In genomic region chr13:111724811-111725164, GRCm38 (mm10) we compare ENCODE assay signal across 8 mouse cellular contexts. TPM values are rescaled to one million over a fixed set of nuclear protein-coding genes. Genes with fewer than 3 reads are reported as not detected.
A peak's percentile ranks its signal among the peaks of the same experiment; 100 is the strongest.
DNase-seq lines count a peak whose midpoint lies in the region; ATAC-seq and TF ChIP-seq lines count a peak whose summit lies in the region.

No protein-coding gene starts in this region.

- H3K9me3 ChIP-seq in forebrain, embryonic 14.5 days (replicated peaks; ENCODE audit: control insufficient read depth, low read length) = peaks cover 8% of the 10 kb centered on the region; the same call in 1 of the 2 replicates
- peaks cover 4% of the 10 kb centered on the region; the same call in 1 of the 2 replicates for H3K9me3 ChIP-seq in liver, embryonic 16.5 days (replicated peaks; ENCODE audit: control insufficient read depth, low read length)

- DNase-seq in heart, adult 2 months = no peak
- DNase-seq in heart, postnatal 36 days = no peak
- no peak for DNase-seq in forebrain, embryonic 14.5 days (ENCODE audit: low spot score)
- DNase-seq in B cell, adult 2 months = no peak
- no peak for DNase-seq in spleen, adult 12 weeks (ENCODE audit: low spot score)
- no peak for DNase-seq in cerebellum, adult 9-10 months

- H3K4me1 ChIP-seq in heart, adult 2 months (ENCODE audit: control insufficient read depth, insufficient read depth, low read length) = no peaks in the 10 kb centered on the region
- H3K4me1 ChIP-seq in forebrain, embryonic 14.5 days (ENCODE audit: control insufficient read depth, insufficient read depth, low read length) = no peaks in the 10 kb centered on the region
- peaks cover 8% of the 10 kb centered on the region for H3K4me1 ChIP-seq in liver, embryonic 16.5 days (ENCODE audit: control insufficient read depth, low read depth, low read length)

- TF ChIP-seq POLR2A in heart, adult 2 months (IDR thresholded peaks at IDR 0.05; ENCODE audit: insufficient read depth, low read depth, low read length) = no peak

- peak overlapping the region; percentile 17 for H3K9ac ChIP-seq in heart, adult 2 months (ENCODE audit: low read depth, low read length)
- peak overlapping the region; percentile 46 for H3K9ac ChIP-seq in forebrain, embryonic 14.5 days (ENCODE audit: low read length)
- H3K9ac ChIP-seq in liver, embryonic 16.5 days (ENCODE audit: low read depth, low read length) = peak overlapping the region; percentile 81

- TF ChIP-seq EP300 in heart, adult 2 months (IDR thresholded peaks at IDR 0.05; ENCODE audit: insufficient read depth, low read depth, low read length) = no peak

- H3K36me3 ChIP-seq in heart, adult 2 months (ENCODE audit: control insufficient read depth, insufficient read depth, low read length) = no peaks in the 10 kb centered on the region
- H3K36me3 ChIP-seq in forebrain, embryonic 14.5 days (ENCODE audit: control insufficient read depth, insufficient read depth, low read length) = no peaks in the 10 kb centered on the region
- no peaks in the 10 kb centered on the region for H3K36me3 ChIP-seq in liver, embryonic 16.5 days (ENCODE audit: control insufficient read depth, insufficient read depth)

- intact Hi-C loops in heart, adult 2 months (cut with DNase I) = loop anchor here (2.0 to 5.0 kb wide), 2 partner anchors 37 to 234 kb away; partner anchors contain the start of gene Gpbp1
- intact Hi-C loops in heart, postnatal 36 days (cut with DNase I) = loop anchor here (1.0 to 5.0 kb wide), 3 partner anchors 38 to 262 kb away; partner anchors contain the start of gene Gpbp1

- under 1% methylated on average over 18 of the region's 18 CpGs for WGBS in heart, adult 2 months
- WGBS in forebrain, embryonic 14.5 days = under 1% methylated on average over 18 of the region's 18 CpGs
- under 1% methylated on average over 18 of the region's 18 CpGs for WGBS in liver, embryonic 16.5 days (ENCODE audit: insufficient replicate concordance)

- peak overlapping the region; percentile 75 for H3K4me2 ChIP-seq in forebrain, embryonic 14.5 days (ENCODE audit: low read length)
- peak overlapping the region; percentile 100 for H3K4me2 ChIP-seq in liver, embryonic 16.5 days (ENCODE audit: low read depth, low read length)

- ATAC-seq in CD4-positive, CD25-positive, alpha-beta regulatory T cell, adult 4 months = peak; percentile 31
- peak; percentile 32; the same call in 1 of the 2 replicates for ATAC-seq in forebrain, embryonic 14.5 days
- ATAC-seq in liver, embryonic 16.5 days (ENCODE audit: low read depth) = peak; percentile 1; the same call in 1 of the 2 replicates

- no peaks in the 10 kb centered on the region for H3K27me3 ChIP-seq in heart, adult 2 months (ENCODE audit: control insufficient read depth, insufficient read depth, low read length)
- H3K27me3 ChIP-seq in forebrain, embryonic 14.5 days (replicated peaks; ENCODE audit: control insufficient read depth, insufficient read depth, low read length) = no peaks in the 10 kb centered on the region
- no peaks in the 10 kb centered on the region for H3K27me3 ChIP-seq in liver, embryonic 16.5 days (ENCODE audit: control insufficient read depth, insufficient read depth, low read depth, low read length)

- peak overlapping the region; percentile 51 for H3K27ac ChIP-seq in heart, adult 2 months
- no peak overlapping the region for H3K27ac ChIP-seq in forebrain, embryonic 14.5 days (ENCODE audit: low read depth, low read length)
- peak overlapping the region; percentile 94 for H3K27ac ChIP-seq in liver, embryonic 16.5 days (ENCODE audit: low read length)

- H3K4me3 ChIP-seq in heart, adult 2 months = peak overlapping the region; percentile 69
- peak overlapping the region; percentile 68 for H3K4me3 ChIP-seq in forebrain, embryonic 14.5 days (ENCODE audit: low read depth, low read length)
- H3K4me3 ChIP-seq in liver, embryonic 16.5 days (ENCODE audit: low read depth, low read length) = peak overlapping the region; percentile 85

- TF ChIP-seq CTCF in heart, adult 2 months (IDR thresholded peaks at IDR 0.05) = no peak

- no peaks in the 10 kb centered on the region for H3K79me2 ChIP-seq in heart, adult 2 months (replicated peaks; ENCODE audit: control insufficient read depth, insufficient read depth, low read length)

RNA-seq across cellular contexts. Expression of gene Mier3, which starts 44.0 kb away (rescaled TPM):
- total RNA-seq in heart, adult 2 months (2021) = 10 to 100 TPM; 13.1 to 14.6 TPM
- polyA plus RNA-seq in heart, adult 2 months (2012; rRNA removed) = 3.3 and 5.2 TPM in 2 replicates
- 10 to 100 TPM; 15.1 to 17.6 TPM for total RNA-seq in heart, postnatal 36 days (2021)
- 10 to 100 TPM; 12.3 to 16.5 TPM for polyA plus RNA-seq in CD4-positive, CD25-positive, alpha-beta regulatory T cell, adult 4 months (2017; shearing (Covaris generic))
- polyA plus RNA-seq in forebrain, embryonic 14.5 days (2014; fragmentation: Nextera tagmentation; extraction: Ambion mirVana) = 22.2 and 26.8 TPM in 2 replicates
- polyA plus RNA-seq in liver, embryonic 16.5 days (2015; fragmentation: Nextera tagmentation; extraction: Ambion mirVana) = 11.6 and 15.1 TPM in 2 replicates

Comparison
In these comparisons a context has a peak if more than half of its experiments do, and no peak if none do; other contexts are left out.
1. H3K9ac ChIP-seq: peak in every context shown above with its lines; median percentile 81 in liver, embryonic 16.5 days; 46 in forebrain, embryonic 14.5 days; 17 in heart, adult 2 months.